Mouse (Mus musculus): ENCODE results near the gene Ephb3. TPM values are rescaled to one million over a fixed set of nuclear protein-coding genes. Genes with fewer than 3 reads are reported as not detected.

Gene Ephb3
- total RNA-seq (2023) = not detected

DNA sequence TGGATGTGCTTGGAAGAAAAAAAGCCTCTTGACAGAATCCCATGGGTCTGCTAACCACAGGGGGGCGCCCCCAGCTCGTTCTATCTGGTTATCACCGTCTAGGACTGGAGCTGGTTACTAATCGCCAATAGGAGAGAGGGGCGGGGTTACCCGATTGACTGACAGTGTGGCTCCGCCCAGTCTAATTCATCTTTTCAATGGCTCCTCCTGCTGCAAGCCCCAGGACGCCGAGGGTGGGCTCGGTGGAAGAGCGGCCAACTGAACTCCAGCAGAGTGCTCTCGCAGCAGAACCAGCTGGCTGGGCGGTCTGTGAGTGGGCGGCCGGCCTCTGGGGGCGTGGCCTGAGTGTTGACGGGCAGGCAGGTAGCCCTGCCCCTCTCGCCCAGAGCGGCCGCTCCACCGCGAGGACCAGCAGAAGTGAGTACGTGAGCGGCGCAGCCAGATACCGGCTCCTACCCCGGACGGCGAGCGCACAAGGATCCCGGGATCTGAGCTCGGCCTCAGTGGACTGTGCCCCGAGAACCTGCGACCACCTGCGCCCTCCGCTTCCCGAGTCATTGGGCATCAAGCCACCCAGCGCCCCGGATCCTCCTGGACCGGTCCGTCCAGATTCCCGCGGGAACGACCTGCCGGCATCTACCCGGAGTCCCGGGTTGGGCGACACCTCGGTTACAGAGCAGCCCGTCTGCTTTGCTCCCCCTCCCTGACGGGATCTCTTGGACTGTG is at the start of gene Ephb3:
TSS of gene Ephb3 (plus strand) at position 389 of the 726 bp plus-strand sequence.

Other genes with a start within 250 kb of the Ephb3 start
- under 1 TPM; 0.55 to 0.83 TPM for gene Teddm3, start 50.8 kb upstream of the Ephb3 start, total RNA-seq (2023)
- gene Vps8, start 218.4 kb downstream of the Ephb3 start, total RNA-seq (2023) = 10 to 100 TPM; 25.3 to 28.5 TPM